Mouse (Mus musculus): Measurements from ENCODE around the gene Sycp2l.

Gene Sycp2l

DNA sequence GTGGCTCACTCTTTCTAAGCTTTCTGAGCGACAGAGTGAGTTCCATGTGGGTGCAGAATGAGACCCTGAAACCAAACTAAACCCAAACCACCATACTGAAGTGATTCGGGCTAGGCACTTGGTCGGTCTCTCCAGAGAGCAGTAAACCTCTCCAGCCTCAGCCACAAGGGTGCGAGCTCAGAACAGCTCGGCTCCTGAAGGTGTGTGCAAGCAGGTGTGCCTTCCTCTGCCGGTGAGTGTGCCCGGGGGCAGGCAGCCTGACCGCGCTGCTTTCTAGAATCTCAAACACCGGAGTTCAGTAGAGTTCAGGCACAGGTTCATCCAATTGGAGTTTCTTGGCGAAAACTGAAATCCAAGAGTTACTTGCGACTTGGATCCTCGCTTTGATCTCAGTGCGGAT is at the start of gene Sycp2l:
TSS of gene Sycp2l (plus strand) at position 368 of the 400 bp plus-strand sequence.
- no peak for DNase-seq (ENCODE audit: low read depth, low spot score)

DNA sequence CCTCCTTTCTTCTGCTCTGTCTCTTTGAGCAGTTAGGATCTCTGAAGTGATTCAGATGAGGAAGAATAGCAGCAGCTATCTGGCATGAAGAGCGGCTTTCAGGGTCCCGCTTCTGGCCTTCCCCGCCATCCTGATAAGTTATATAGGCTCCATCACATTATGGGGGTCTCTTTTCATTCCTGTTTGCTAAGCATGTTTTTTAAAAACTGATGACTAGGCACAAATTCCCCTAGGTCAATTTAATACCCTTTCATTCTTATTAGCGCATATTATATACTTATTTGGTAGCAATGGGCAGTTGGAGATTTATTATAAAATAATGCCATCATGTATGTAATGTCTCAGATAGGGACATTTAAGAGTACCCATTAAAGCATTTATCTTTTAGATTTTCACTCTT is 46.5 kb upstream of the Sycp2l start:
- DNase-seq (ENCODE audit: low read depth, low spot score), result no peak

DNA sequence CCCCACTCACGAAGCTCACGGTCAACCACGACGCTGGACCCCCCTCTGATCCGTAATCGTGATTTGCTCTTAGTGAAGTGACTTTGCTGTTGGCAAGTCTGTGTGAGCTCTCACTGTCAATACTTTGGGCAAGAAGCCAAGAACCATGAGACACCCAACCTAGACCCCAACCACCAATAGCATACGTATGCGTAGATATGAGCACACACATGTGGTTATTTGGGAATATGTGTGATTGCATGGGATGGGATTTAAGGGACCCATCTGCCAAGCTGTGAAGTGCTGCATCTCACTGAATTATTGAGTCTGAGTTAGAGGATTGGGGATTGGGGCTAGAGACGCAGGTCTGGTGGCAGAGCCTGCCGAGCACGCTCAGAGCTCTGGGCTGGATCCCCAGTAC is 42.5 kb upstream of the Sycp2l start:
- DNase-seq (ENCODE audit: low read depth, low spot score), result no peak

DNA sequence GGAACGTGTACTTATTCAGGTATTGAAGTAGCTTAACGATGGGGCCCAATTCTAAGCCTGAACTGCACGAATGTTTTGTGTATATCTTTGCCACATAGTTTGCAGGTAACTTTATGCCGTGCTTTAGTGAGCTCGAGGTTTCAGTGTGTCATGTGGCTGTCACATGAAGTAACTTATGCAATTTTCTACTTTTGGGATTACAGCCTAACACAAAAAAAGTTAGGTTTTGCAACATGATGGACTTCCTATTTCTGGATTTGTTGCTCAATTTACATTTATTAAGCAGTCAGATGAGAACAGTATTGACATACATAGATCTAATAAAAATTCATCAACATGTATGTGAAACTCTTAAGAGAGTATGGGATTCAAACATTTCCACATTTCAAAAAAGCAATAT is 40.3 kb upstream of the Sycp2l start:
- DNase-seq (ENCODE audit: low read depth, low spot score), result no peak

DNA sequence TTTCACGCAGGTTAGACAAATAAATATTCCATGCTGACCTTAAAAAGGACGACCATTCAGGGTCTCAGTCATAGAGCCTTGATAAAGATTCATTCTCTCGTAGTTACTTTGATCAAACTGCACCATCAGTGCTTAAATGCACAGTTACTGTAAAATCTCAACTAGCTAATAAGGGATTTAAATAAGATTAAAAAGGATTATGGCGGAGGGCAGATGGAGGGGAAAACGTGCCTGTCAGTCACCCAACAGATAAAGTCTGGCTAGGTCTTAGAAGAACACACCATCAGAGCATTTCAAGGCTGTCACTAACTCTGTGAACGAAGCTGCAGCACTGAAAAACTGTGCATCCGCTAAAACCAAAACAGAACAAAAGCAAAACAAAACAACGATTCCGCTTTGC is 36.2 kb upstream of the Sycp2l start:
- DNase-seq (ENCODE audit: low read depth, low spot score), result no peak

DNA sequence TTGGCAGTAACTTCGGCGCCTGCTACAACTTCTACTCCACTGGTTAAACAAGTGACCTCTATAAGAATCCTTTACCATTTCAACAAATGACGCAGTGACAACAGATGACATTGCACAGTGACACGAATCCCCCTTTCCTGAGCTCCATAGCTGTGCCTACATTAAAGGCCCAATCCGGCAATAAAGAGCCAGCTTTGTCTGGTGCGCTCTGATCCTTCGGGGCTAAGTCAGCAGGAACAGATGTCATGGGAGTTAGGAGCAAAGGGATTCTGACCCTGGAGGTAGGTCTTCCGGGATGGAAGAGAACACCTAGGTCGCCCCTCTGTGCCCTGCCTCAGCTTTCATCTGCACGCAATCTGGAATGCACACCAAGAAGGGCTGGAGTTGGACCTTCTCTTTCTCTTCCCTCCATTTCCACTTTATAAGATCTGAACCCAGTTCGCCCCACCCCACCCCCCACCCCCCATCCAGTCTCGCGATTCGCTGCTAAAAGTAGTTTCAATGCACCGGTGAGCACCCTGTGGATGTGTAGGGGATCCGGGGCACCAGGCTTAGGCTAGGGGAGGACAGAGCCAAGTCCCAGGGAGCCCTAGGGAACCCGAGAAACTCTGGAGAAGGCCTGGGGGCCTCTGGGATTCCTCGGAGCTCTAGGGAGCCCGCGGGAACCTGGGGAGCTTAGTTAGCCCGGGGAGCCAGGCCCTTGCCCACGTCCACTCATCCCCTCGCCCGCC is 35.3 kb upstream of the Sycp2l start:
- DNase-seq (ENCODE audit: low read depth, low spot score), result no peak

DNA sequence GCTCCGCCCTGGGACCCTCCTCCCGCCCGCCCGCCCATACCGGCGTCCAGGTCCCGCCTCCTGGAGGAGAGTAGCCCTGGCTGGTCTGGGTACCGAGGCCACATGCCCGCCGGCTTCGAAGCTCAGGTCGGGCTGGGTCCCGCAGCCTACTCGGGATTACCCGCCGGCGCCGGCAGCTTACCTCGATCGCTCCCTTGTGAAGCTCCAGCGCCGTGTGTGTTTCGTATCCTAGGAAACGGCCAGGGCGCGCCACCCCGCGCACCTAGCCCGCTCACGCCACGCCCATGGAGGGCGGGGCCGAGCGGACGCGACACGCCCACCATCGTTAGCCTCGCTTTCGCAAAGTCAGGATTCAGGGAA is 34.7 kb upstream of the Sycp2l start, which contains the start of gene Mak:
TSS of gene Mak (minus strand) at position 286 of the 360 bp plus-strand sequence.
- peak; percentile 75 for DNase-seq (ENCODE audit: low read depth, low spot score)

DNA sequence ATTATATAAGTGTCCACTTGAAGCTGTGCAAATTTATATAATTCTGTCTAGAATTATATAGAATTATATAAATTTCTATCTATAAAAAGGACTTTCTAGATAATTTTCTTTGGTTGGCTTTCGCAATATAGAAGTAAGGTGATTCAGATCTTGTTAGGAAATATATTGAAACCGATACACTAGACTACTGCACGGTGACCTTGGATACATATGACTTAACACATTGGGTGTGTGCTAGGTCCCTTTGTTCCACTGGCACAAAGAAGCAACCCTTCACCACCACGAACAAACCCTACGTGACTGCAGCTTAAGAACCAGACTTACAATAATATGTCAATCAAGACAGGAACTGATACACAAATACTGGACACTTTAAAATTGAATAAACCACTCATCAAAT is 34.2 kb upstream of the Sycp2l start:
- DNase-seq (ENCODE audit: low read depth, low spot score), result no peak

DNA sequence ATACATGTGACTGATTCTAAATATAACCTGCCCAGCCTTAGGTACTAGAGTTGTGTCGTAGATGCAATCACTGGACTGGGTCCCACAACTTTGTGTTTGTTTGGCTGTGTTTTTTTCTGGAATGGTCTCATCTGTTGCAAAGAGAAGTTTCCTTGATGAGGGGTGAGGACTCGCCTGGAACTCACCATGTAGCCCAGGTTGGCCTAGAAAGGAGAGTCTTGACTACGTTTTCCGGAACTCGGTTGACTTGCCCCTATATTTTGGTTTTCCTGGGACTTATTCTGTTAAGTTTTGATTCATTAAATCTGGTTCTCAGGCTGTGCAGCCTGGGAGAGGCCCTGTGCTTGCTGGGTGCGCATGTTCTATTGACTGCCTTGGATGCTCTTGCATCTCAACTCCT is 33.4 kb upstream of the Sycp2l start:
- no peak for DNase-seq (ENCODE audit: low read depth, low spot score)

DNA sequence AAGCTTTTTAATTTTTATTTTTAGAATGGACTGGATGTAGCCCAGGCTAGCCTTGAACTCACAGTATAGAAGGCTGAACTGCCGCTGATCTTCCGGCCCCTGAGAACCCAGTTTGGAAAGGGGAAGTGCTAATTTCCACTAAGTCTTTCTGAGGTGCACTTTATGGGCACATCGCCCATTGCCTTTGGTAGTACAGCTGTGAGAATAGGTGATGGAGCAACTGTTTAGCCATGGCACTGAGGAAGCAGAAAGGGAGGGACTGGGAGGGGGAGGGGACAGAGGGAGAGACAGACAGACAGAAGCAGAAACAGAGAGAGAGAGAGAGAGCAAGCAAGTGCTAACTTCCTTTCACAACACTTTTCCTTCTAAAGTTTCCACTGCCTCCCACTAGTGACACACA is 29.6 kb upstream of the Sycp2l start:
- no peak for DNase-seq (ENCODE audit: low read depth, low spot score)

DNA sequence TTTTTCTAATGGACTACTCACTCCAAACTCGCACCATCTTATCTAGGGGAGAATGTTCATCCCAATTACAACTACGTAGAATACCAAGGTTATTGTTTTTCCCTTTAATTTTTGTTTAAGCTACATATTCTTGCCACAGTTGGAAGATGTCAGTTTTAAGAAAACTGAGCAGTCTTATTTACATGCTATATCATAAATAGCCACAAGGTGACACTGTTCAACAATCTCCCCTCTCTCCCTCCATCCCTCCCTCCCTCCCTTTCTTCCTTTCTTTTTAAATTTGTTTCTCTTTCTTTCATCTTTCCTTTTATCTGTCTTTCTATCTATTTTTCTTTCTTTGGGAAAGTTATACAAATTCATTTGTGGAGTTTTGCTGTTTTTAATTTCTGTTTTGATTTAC is 29.0 kb upstream of the Sycp2l start:
- DNase-seq (ENCODE audit: low read depth, low spot score), result peak; percentile 52

DNA sequence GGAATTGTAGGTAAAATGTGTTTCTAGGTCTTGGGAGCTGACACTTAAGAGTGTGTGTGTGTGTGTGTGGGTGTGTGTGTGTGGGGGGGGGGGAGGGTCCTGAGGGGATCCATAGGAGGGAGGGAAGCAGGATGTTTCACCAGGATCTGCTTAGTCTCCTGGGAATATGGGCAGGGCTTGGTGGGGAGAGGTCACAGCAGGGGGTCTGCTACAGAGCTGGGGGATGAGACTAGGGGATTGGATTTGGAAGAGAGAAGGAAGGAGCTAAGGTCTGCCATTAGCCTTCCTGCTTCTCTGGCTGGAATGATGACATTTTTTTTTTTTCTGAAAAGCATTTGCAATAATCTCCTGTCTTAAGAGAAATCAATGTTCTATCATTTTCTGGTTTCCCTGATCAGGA is 25.4 kb upstream of the Sycp2l start:
- no peak for DNase-seq (ENCODE audit: low read depth, low spot score)

DNA sequence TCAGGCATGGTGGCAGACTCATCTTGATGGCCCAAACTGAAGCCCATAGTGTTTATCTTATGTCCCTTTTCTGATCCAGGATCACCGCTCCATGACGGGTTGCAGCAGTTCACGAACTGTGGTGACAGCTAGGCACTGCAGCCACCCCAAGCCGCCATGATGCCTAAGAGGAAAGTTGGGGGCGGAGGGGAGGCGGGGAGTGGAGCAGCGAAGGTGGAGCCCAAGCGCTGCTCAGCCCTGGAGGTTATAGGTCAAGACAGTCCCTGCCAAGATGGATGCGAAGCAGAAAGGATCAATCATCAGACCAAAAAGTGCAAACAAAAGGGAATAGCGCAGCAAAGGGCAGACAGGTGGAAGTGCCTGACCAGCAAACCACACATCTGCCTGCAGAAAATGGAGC is 22.8 kb upstream of the Sycp2l start:
- DNase-seq (ENCODE audit: low read depth, low spot score), result no peak

DNA sequence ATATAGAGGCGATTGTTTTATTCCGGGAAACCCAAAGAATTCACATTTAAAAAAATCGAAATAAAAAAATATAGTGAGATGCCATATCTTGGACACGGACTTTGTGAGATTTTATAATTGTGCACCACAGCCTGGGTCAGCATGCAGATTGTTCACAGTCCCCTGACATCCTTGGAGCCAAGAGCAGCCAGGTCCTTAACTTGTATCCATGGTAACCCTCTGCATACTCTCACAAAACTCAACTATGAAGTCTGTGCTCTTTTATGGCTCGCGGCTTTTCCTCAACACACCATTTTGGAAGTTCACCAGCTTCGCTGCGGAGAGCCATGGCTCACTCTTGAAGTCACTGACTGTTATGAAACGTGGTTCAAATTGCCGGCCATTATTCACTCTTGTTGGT is 19.9 kb upstream of the Sycp2l start:
- DNase-seq (ENCODE audit: low read depth, low spot score), result no peak

DNA sequence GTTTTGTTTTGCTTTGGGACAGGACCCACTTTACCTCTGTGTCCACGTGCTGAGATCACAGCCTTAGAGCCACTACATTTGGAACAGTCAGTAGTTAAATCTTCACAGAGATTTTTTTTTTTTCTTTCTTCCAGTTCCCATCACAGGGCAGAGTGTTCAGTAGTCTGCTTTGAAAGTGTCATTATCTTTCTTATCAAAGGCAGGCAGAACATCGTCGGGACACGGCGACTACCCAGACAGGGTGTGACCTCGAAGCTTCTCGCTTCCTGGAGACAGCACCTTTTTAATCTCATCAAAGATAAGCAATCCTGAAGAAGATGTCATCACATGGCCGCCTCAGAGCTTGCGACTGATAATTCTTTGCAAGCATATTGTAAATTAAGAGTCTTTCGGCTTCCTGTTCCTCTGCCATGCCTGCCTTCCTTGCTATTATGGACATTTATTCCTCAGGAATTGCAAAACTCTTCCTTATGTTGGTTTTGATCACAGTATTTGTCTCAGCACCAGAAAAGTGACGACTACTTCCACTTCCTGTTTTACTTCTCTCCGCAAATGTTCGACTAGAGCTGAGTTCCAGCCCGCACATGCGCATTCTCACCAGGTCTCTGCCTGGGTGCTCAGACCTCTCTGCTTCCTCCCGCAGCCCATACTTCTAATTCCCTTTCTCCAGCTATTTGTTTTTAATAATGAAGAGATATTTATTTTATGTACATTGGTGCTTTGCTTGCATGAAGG is 16.6 kb upstream of the Sycp2l start:
- DNase-seq (ENCODE audit: low read depth, low spot score), result peak; percentile 86

DNA sequence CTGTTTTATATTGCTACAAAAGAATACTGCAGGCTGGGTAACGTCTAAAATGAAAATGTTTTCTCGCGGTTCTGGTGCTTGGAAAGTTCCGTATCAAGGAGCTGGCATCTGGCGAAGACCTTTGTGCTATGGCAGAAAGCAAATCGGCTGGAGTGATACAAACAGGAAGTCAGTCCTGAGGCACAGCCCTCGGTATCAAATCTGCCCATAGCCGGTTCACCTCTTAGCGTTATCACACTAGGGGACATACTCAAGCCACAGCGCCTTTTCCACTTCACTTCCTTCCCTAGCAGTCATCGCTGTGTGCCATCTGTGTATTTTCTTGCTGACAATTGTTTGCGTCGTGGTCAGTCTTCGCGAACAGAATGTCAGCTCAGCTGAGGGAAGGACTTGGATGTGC is 15.8 kb upstream of the Sycp2l start:
- DNase-seq (ENCODE audit: low read depth, low spot score), result no peak

DNA sequence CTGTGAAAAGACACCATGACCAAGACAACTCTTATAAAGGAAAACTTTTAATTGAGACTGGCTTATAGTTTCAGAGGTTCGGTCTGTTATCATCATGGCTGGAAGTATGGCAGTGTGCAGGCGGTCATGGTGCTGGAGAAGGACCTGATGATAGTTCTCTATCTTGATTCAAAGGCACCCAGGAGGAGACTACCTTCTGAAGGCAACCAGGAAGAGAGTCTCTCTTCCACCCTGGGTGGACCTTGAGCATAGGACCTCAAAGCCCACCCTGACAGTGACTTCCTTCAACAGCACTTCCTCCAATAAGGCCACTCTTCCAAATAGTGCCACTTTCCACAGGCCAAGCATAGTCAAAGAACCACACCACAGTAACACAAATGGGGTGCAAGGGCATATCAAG is 14.1 kb upstream of the Sycp2l start:
- DNase-seq (ENCODE audit: low read depth, low spot score), result no peak

DNA sequence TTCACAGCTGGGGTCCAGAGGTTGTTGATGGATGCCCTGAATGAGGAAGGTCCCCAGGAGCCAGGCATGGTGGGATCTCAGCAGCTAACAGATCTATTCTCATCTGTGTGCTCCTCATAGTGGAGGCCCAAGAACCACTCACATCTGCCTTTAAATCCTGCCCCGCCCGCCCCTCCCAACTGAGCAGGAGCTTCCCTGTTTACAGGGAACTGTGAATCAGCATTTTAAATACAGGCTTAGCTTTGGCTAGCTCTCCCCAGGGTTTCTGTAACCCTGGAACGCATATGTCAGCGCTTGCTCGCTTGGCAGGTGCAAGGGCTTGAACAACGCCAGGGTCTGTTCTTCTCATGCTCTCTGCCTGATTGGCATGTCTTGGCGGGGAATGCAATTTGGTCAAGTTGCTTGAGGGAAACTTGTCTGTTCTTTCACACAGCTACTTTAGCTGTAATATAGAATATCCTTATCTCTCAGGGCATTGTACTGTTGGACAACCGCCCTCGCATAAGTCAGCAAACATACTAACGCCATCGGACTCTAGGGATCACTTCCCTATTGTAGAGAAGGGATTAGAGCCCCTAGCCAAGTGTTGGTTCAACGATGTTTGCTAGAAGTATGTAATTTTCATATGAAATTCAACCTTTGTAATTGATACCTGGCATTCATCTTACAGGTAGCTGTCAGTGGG is 10.1 kb upstream of the Sycp2l start:
- DNase-seq (ENCODE audit: low read depth, low spot score), result no peak

DNA sequence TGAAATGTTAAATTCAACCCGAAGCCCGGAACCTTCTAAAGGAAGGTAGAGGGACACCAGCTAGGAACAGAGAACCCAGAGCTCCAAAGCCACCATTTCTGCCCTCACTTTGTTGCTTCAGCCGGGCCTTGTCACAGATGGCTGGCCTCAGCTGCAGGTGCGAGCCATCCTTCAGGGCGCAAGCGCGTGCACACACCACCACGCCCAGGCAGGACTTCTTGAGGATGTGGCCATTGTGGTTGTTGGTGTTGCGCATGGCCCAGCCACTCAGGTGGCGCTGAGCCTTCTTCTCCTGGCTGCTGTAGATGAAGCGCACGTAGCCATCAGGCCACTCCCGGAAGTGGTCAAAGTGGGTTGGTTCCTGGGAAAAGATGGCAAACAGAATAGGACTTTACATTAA is 8.6 kb upstream of the Sycp2l start:
- DNase-seq (ENCODE audit: low read depth, low spot score), result no peak

DNA sequence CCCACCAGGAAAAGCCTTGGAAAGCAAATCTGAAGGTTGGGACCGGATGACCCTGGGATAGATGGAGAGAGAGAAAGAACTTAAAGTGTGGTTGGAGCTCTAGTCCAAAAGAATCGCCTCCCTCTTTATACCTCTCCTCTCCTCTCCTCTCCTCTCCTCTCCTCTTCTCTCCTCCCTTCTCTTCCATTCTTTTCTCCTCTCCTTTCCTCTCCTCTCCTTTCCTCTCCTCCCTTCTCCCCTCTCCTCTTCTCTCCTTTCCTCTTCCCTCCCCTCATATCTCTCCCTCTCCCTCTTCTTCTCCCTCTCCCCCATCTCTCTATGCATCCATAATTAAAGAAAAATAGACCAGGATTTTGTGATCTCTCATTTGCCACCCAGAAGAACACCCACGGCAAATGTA is 3.2 kb upstream of the Sycp2l start, which contains the start of gene Gcm2:
TSS of gene Gcm2 (minus strand) at position 101 of the 400 bp plus-strand sequence.
- no peak for DNase-seq (ENCODE audit: low read depth, low spot score)

DNA sequence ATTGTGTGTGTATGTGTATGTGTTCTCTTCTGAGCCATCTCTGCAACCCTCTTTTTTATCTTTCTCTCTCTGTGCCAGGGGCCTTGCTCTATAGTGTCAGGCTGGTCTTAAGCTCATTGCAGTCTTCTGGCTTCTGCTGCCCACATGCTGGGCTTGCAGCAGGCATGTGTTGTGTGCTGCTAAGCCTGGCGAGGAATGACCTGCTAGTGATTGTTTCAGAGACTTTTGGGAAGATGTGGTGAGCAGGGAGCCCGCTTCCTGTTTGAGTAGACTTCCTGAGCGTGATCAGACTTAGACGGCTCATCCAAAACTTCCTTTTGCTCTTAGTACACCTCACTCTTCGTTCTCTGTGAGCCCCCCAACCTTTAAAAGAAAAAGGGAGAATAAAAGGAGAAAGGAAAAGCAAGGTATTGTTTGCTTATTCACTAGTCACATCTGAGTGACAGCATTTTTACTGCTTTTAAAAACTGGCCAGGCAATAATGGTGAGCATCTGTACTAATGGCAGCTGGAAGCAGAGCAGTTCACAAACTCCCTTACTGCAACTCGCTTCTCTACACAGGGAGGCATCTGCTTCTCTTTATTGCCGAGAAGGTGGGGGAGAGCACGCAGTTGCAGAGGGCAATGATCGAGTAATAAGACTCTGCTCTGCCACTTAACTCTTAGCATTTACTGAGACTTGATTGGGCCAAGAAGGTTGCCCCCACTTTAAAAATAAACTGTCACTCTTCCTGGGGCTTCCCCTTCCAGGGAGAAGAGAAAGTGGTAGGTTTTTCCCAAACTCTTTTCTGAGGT is 5.2 kb downstream of the Sycp2l start:
- DNase-seq (ENCODE audit: low read depth, low spot score), result no peak

DNA sequence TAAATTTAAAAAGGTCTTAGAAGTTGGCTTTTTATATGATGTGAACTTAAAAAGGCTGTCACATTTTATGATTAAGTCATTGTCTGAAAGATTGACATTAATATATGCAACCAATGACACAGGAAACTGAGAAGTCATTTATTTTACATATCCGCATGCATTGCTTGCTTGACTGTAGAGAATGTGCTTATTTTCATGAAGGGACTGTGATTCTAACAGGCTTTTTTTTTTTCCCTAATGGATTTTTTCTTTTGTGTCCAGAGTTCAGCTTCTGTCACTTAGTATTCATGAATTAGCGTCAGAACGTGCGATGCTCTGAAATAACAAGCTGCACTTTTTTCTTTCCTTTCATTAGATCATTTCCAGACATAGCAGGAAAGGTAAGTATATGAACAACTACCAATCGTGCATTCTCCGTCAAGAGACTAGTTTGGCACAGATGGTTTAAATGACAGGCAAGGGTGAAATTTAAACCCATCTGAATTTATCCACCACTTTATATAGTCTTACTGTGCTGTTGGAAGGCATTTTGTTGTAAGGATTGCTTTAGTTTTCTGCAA is 9.6 kb downstream of the Sycp2l start:
- no peak for DNase-seq (ENCODE audit: low read depth, low spot score)

Data from CD4-positive, CD25-positive, alpha-beta regulatory T cell, adult 2 months (primary cell).